Mouse (Mus musculus): ENCODE data around the gene Cox7a2l. TPM values are rescaled to one million over a fixed set of nuclear protein-coding genes. Genes with fewer than 3 reads are reported as not detected.

Cox7a2l gene
- polyA plus RNA-seq, 2 experiments = 77.5 to 78.5 TPM

GRCm38 (mm10) chr17:83482817-83483536 lies 34.2 kb downstream of the Cox7a2l start:
- WGBS (ENCODE audit: insufficient replicate concordance) = 67% methylated on average over 7 of the region's 7 CpGs
- H3K27ac ChIP-seq = no peak overlapping the region
- ATAC-seq (ENCODE audit: insufficient read depth) (no peak), DNase-seq (ENCODE audit: low read depth in 3 of 3, low spot score in 3 of 3) (no peak)
- no peaks in the 10 kb centered on the region for H3K9me3 ChIP-seq (ENCODE audit: control insufficient read depth, low read length)
- no peak overlapping the region for H3K4me3 ChIP-seq (ENCODE audit: insufficient read depth in 1 of 2, low read depth in 2 of 2, low read length in 2 of 2)
- H3K27me3 ChIP-seq (ENCODE audit: control insufficient read depth, insufficient read depth, low read length) = no peaks in the 10 kb centered on the region
- no peaks in the 10 kb centered on the region for H3K36me3 ChIP-seq (replicated peaks; ENCODE audit: control insufficient read depth, insufficient read depth, low read depth)
- H3K9ac ChIP-seq (replicated peaks) = no peak overlapping the region
- no peak overlapping the region for H3K4me2 ChIP-seq (ENCODE audit: low read depth)
- H3K4me1 ChIP-seq (replicated peaks; ENCODE audit: control insufficient read depth in 2 of 2, insufficient read depth in 2 of 2, low read length in 1 of 2) = no peaks in the 10 kb centered on the region
- no peak for TF ChIP-seq EP300 (IDR thresholded peaks at IDR 0.05; ENCODE audit: low read depth)
- no peak for TF ChIP-seq CTCF (IDR thresholded peaks at IDR 0.05; ENCODE audit: low read depth)

- Histone ChIP-seq H3K36me3 (replicated peaks; ENCODE audit: control insufficient read depth, insufficient read depth, low read depth) (no peaks in the 10 kb centered on the region; the same call in 1 of the 2 replicates), H3K4me2 (ENCODE audit: low read depth) (no peak overlapping the region), H3K9me3 (ENCODE audit: control insufficient read depth, low read length) (no peaks in the 10 kb centered on the region), H3K4me3 (ENCODE audit: insufficient read depth in 1 of 2, low read depth in 2 of 2, low read length in 2 of 2) (no peak overlapping the region), H3K9ac (replicated peaks) (no peak overlapping the region), H3K27me3 (ENCODE audit: control insufficient read depth, insufficient read depth, low read length) (no peaks in the 10 kb centered on the region), H3K4me1 (replicated peaks; ENCODE audit: control insufficient read depth in 2 of 2, insufficient read depth in 2 of 2, low read length in 1 of 2) (no peaks in the 10 kb centered on the region), H3K27ac (no peak overlapping the region)
- ATAC-seq (ENCODE audit: insufficient read depth) (no peak), DNase-seq (ENCODE audit: low read depth in 3 of 3, low spot score in 3 of 3) (no peak)
- TF ChIP-seq CTCF (IDR thresholded peaks at IDR 0.05; ENCODE audit: low read depth) (no peak), EP300 (IDR thresholded peaks at IDR 0.05; ENCODE audit: low read depth) (no peak)
- 70% methylated on average over 7 of the region's 7 CpGs for WGBS (ENCODE audit: insufficient replicate concordance)
Measured at GRCm38 (mm10) chr17:83481551-83481950, 35.6 kb downstream of the Cox7a2l start.

GRCm38 (mm10) chr17:83477089-83477488 lies 40.0 kb downstream of the Cox7a2l start:
- Histone ChIP-seq H3K27ac (no peak overlapping the region), H3K36me3 (replicated peaks; ENCODE audit: control insufficient read depth, insufficient read depth, low read depth) (no peaks in the 10 kb centered on the region; the same call in none of the 2 replicates), H3K4me3 (ENCODE audit: insufficient read depth in 1 of 2, low read depth in 2 of 2, low read length in 2 of 2) (no peak overlapping the region), H3K9ac (replicated peaks) (no peak overlapping the region), H3K9me3 (ENCODE audit: control insufficient read depth, low read length) (no peaks in the 10 kb centered on the region), H3K27me3 (ENCODE audit: control insufficient read depth, insufficient read depth, low read length) (no peaks in the 10 kb centered on the region), H3K4me1 (replicated peaks; ENCODE audit: control insufficient read depth in 2 of 2, insufficient read depth in 2 of 2, low read length in 1 of 2) (no peaks in the 10 kb centered on the region), H3K4me2 (ENCODE audit: low read depth) (no peak overlapping the region)
- WGBS (ENCODE audit: insufficient replicate concordance) = 84% methylated on average over 12 of the region's 12 CpGs
- ATAC-seq (ENCODE audit: insufficient read depth) = no peak
- TF ChIP-seq CTCF (IDR thresholded peaks at IDR 0.05; ENCODE audit: low read depth) = no peak
- TF ChIP-seq EP300 (IDR thresholded peaks at IDR 0.05; ENCODE audit: low read depth) = no peak
- DNase-seq (ENCODE audit: low read depth in 3 of 3, low spot score in 3 of 3) = no peak

GRCm38 (mm10) chr17:83469586-83469985 lies 47.5 kb downstream of the Cox7a2l start:
- no peak overlapping the region for H3K27ac ChIP-seq
- H3K9me3 ChIP-seq (ENCODE audit: control insufficient read depth, low read length) = no peaks in the 10 kb centered on the region
- no peak overlapping the region for H3K4me2 ChIP-seq (ENCODE audit: low read depth)
- ATAC-seq (ENCODE audit: insufficient read depth) (no peak), DNase-seq (ENCODE audit: low read depth in 3 of 3, low spot score in 3 of 3) (no peak)
- H3K27me3 ChIP-seq (ENCODE audit: control insufficient read depth, insufficient read depth, low read length) = no peaks in the 10 kb centered on the region
- no peak overlapping the region for H3K9ac ChIP-seq (replicated peaks)
- WGBS (ENCODE audit: insufficient replicate concordance) = 90% methylated on average over 2 of the region's 2 CpGs
- H3K4me1 ChIP-seq (replicated peaks; ENCODE audit: control insufficient read depth in 2 of 2, insufficient read depth in 2 of 2, low read length in 1 of 2) = no peaks in the 10 kb centered on the region
- no peak overlapping the region for H3K4me3 ChIP-seq (ENCODE audit: insufficient read depth in 1 of 2, low read depth in 2 of 2, low read length in 2 of 2)
- H3K36me3 ChIP-seq (replicated peaks; ENCODE audit: control insufficient read depth, insufficient read depth, low read depth) = no peaks in the 10 kb centered on the region; the same call in 1 of the 2 replicates
- TF ChIP-seq EP300 (IDR thresholded peaks at IDR 0.05; ENCODE audit: low read depth) (no peak), CTCF (IDR thresholded peaks at IDR 0.05; ENCODE audit: low read depth) (no peak)

GRCm38 (mm10) chr17:83466697-83467251 lies 50.4 kb downstream of the Cox7a2l start:
- Histone ChIP-seq H3K4me1 (replicated peaks; ENCODE audit: control insufficient read depth in 2 of 2, insufficient read depth in 2 of 2, low read length in 1 of 2) (no peaks in the 10 kb centered on the region), H3K27me3 (ENCODE audit: control insufficient read depth, insufficient read depth, low read length) (no peaks in the 10 kb centered on the region), H3K36me3 (replicated peaks; ENCODE audit: control insufficient read depth, insufficient read depth, low read depth) (no peaks in the 10 kb centered on the region), H3K27ac (no peak overlapping the region), H3K4me3 (ENCODE audit: insufficient read depth in 1 of 2, low read depth in 2 of 2, low read length in 2 of 2) (no peak overlapping the region), H3K9ac (replicated peaks) (no peak overlapping the region), H3K4me2 (ENCODE audit: low read depth) (no peak overlapping the region), H3K9me3 (ENCODE audit: control insufficient read depth, low read length) (no peaks in the 10 kb centered on the region)
- DNase-seq (ENCODE audit: low read depth in 3 of 3, low spot score in 3 of 3) (no peak), ATAC-seq (ENCODE audit: insufficient read depth) (no peak)
- TF ChIP-seq CTCF (IDR thresholded peaks at IDR 0.05; ENCODE audit: low read depth) (no peak), EP300 (IDR thresholded peaks at IDR 0.05; ENCODE audit: low read depth) (no peak)
- 70% methylated on average over 6 of the region's 6 CpGs for WGBS (ENCODE audit: insufficient replicate concordance)

All from liver, embryonic 14.5 days (tissue).